Mouse (Mus musculus) lung, postnatal 14 days (tissue): Measurements from ENCODE around the gene Senp3.

ENCODE experiments used
- DNase-seq: peaks from one replicate; pipeline ENCODE4 v3.0.0; 2021

Senp3 gene

DNA sequence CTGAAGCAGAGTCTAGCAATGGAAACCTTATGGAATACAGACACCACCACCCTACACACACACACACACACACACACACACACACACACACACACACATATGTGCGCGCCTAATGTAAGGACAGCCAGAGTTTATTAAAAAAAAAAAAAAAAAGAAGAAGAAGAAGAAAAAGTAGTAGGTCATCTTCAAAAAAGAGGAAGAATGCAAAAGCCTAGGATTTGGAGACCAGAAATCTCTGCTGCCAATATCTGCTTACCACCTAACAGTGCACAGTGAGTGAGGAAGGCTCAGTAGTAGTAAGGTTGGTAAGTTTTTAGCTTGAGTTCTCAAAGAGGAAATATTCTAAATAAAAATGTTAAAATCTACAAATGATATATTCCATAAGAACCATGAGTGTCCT lies 2.7 kb downstream of the Senp3 start:
- no peak for DNase-seq

GRCm38 (mm10) chr11:69672211-69672706 lies 9.6 kb downstream of the Senp3 start, which contains the start of gene Eif4a1:
Eif4a1 (minus strand) TSS chr11:69672423.
- DNase-seq = peak; percentile 99

DNA sequence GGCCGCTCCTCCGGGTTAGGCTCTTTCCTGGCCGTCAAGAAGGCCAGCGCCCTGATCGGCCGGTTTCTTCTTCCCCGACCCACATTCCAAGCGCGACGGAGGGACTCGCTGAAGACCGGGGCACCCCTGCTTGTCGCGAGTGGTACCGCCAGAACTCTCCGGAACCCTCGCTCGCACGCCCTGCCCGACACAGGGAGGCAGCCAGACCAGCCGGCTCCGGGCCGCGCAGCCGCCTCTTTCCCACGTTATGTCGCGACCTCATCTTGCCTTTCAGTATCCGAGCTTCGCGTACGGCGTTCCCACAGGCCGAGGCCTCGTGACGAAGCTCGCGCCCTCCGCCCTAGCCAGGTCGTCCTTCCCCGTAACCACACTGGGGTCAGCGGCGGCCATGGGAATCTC lies 10.2 kb downstream of the Senp3 start:
- DNase-seq = no peak

GRCm38 (mm10) chr11:69670786-69671725 lies 10.8 kb downstream of the Senp3 start:
- peak; percentile 96 for DNase-seq

DNA sequence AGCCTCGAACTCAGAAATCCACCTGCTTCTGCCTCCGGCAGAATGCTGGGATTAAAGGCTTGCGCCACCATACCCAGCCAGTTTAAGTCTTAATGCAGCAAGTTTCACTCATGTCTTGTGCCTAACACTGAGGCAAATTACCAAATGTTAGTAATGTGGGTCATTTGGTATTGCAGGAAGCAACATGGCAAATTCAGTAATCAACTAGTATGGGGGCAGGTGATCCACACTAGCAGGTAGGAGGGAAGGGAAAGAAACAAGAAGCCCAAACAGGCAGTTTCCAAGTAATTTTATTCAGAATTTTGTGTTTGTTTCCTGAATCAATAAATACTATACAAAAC lies 15.2 kb downstream of the Senp3 start:
- DNase-seq = no peak

- peak; percentile 57 for DNase-seq
Observed at GRCm38 (mm10) chr11:69665961-69666664, 15.8 kb downstream of the Senp3 start, which contains the start of gene Cd68. Cd68 (minus strand) TSS chr11:69666153.

- DNase-seq = no peak
Observed at GRCm38 (mm10) chr11:69665457-69665960, 16.4 kb downstream of the Senp3 start.

DNA sequence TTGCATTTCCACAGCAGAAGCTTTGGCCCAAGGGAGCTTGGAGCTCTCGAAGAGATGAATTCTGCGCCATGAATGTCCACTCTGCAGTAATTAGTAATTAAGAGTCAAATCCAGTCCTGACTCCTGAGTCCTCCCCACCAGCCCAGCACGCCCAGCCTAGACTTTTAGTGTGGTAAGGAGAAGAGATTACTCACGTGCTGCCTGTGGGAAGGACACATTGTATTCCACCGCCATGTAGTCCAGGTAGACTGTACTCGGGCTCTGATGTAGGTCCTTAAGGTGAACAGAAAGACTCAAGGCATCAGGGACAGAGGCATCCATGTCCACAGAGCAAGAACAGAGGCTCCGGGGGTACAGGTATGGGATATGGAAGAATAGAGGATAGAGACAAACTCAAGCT lies 17.0 kb downstream of the Senp3 start:
- no peak for DNase-seq

DNA sequence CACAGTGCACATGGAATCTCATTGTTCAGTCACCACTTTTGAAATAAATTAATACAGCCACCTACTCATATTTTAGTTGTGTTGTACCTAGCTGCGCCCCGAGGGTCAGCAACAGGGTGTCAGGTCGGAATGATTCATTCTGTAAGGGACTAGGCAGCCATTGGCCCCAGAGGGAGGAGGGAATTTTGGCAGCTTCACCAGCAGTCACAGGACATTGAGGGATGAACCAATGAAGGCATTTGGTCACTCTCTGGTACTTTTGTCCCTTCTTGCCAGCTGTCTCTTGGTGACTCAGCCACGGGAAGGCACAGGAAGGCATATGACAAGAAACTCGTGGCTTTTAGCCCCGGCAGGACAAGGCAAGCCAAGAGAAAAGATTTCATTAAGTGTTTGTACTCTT lies 18.1 kb downstream of the Senp3 start:
- DNase-seq = no peak

DNA sequence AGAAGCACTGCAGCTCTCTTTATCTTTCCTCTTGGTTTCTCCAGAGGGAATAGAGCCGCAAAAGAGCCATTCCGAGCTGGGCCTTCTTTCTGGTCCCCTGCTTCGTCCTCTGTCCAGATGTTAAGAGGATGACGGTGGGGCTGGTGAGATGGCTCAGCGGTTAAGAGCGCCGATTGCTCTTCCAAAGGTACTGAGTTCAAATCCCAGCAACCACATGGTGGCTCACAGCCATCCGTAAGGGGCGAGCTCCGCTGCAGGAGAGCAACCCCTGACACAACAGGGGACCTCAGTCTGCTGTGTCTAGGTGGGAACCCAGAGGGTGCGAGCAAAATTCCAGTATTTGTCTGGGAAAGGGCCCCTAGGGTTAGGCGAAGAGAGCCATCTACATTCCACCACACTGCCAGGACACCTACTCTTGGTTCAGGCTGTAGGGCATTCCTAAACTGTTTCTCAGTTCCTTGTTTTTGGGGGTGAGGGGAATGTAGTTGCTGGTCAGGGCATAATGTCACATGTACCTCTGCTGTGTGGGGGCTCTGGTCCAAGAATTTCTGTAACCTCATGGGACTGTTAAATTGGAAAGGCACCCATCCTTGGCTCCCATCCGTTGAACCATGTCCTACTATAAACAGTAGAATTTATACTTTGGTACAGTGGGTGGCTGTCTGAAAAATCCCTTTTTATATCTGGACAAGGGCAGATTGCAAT lies 18.8 kb downstream of the Senp3 start:
- no peak for DNase-seq

- peak; percentile 93 for DNase-seq
Observed at GRCm38 (mm10) chr11:69662213-69662966, 19.5 kb downstream of the Senp3 start, which contains the start of gene Mpdu1. Mpdu1 (minus strand) TSS chr11:69662642.

- DNase-seq = no peak
Observed at GRCm38 (mm10) chr11:69661221-69661881, 20.5 kb downstream of the Senp3 start.

DNA sequence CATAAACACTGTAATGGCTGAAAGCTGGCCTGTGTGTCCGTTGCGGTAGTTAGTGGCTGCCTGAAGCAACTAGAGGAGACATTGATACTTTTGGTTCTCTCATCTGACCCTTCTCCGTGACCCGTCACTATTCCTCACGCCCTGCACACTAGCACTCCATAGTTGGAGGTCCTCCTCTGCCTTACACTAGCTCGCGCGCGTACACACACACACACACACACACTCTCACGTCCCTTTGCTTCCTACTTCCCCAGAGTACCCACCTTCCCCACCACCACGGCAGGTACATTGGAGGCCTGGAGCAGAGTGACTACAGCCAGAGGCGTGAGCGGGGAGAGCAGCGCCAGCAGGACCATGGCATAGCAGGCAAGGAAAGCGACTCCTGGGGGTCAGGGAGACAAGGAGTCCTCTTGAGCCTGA lies 24.4 kb downstream of the Senp3 start:
- no peak for DNase-seq

GRCm38 (mm10) chr11:69656617-69657461 lies 25.0 kb downstream of the Senp3 start:
- peak; percentile 61 for DNase-seq

GRCm38 (mm10) chr11:69656065-69656455 lies 25.8 kb downstream of the Senp3 start:
- DNase-seq = no peak

DNA sequence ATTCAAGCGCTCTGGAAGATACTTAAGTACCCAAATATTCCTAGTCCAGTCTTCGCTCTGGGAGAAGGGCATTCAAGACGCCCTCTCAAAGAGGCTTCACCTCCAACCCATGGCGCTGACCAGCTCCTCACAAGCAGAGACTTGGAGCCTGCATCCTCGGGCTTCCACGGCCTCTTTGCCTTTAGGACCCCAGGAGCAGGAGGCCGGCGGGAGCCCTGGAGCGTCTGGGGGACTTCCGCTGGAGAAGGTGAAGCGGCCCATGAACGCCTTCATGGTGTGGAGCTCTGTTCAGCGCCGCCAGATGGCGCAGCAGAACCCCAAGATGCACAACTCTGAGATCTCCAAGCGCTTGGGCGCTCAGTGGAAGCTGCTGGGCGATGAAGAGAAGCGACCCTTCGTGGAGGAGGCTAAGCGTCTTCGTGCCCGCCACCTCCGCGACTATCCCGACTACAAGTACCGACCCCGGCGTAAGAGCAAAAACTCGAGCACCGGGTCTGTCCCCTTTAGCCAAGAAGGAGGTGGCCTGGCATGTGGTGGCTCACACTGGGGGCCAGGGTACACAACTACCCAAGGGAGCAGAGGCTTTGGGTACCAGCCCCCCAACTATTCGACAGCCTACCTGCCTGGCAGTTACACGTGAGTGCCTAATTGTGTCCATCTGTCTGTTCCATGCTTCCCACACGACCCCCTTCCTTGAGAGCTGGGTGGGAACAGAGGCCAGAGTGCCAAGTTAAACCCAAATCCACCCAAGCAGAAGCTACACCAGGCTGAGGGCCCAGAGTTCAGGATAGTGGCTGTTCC lies 26.4 kb downstream of the Senp3 start, which contains the start of gene Sox15:
Sox15 (plus strand) TSS at position 51 of the 801 bp plus-strand sequence.
- peak; percentile 69 for DNase-seq

GRCm38 (mm10) chr11:69654760-69655159 lies 27.1 kb downstream of the Senp3 start:
- DNase-seq = no peak

DNA sequence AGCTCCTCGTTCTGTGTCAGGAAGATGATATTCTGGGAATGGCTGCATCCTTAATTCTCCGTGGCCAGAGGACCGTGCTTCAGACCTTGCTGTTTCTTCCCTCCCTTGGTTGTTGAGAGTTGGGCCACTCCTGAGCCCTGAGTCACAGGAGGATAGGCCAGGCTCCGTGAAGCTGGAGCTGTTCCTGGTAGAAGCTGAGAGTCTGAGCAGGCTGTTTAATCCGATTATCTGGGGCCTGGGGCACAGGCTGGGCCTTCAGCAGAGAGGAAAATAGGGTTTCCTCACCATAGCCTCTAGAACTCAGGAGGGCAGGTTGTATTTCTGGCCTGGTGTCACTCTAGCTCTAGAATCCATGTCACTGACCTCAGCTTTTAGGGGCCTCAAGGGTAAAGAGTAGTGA lies 28.5 kb downstream of the Senp3 start:
- no peak for DNase-seq

GRCm38 (mm10) chr11:69645860-69646259 lies 36.0 kb downstream of the Senp3 start:
- no peak for DNase-seq

DNA sequence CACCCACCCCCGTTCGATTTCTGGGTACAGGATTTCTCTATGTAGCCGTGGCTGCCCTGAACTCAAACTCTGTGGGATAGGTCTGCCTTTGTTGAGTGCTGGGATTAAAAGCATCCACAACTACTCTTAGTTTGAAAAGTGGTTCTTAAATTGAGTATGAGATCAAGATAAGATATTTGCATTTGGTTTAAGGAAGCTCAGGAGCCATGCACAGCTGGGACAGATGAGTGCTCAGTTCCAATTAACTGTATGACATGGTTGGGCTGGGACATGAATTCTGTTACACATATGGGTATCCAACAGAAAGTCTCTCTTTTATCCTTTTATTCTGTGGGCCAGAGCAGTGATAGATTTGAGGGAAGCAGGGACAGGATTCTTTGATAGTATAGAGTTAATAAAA lies 46.4 kb downstream of the Senp3 start:
- DNase-seq = no peak
